Mouse (Mus musculus) neural tube, embryonic 12.5 days (tissue): ENCODE measurements at regions not wholly inside any gene's neighbourhood (a gene's known extent, or its start where the extent isn't known, plus 50 kb on each side); places are given as distances from the start of the nearest gene placed in this dataset.

Experiments
- ATAC-seq: fragments of 200-750 bp; cut with Nextera tagmentation; 2 replicates; pipeline ENCODE4 v1.8.0; 2017; ENCODE audit warnings: low read depth, mild to moderate bottlenecking, moderate TSS enrichment, moderate library complexity; ENCODE audit not compliant: low FRiP score
- H3K27ac ChIP-seq: fragments of 300-500 bp; sonication (generic); 2 replicates; pipeline ENCODE4 v1.5.1; 2016
- H3K27me3 ChIP-seq: fragments of 300-500 bp; sonication (generic); replicated peaks from 2 replicates; pipeline ENCODE4 v1.6.1; 2016; ENCODE audit warnings: mild to moderate bottlenecking
- H3K36me3 ChIP-seq: fragments of 300-500 bp; sonication (generic); 2 replicates; pipeline ENCODE4 v1.6.1; 2016; ENCODE audit warnings: mild to moderate bottlenecking
- H3K4me1 ChIP-seq: fragments of 300-500 bp; sonication (generic); 2 replicates; pipeline ENCODE4 v1.6.1; 2016
- H3K4me2 ChIP-seq: fragments of 300-500 bp; sonication (generic); replicated peaks from 2 replicates; pipeline ENCODE4 v1.6.1; 2016; ENCODE audit warnings: mild to moderate bottlenecking
- H3K4me3 ChIP-seq: fragments of 300-500 bp; sonication (generic); 2 replicates; pipeline ENCODE4 v1.5.1; 2016
- H3K9ac ChIP-seq: fragments of 300-500 bp; sonication (generic); 2 replicates; pipeline ENCODE4 v1.6.1; 2016; ENCODE audit warnings: mild to moderate bottlenecking
- H3K9me3 ChIP-seq: fragments of 300-500 bp; sonication (generic); 2 replicates; pipeline ENCODE4 v1.6.1; 2016; ENCODE audit warnings: mild to moderate bottlenecking
- WGBS: fragments of 180-500 bp; shearing (Covaris S2); methylation state at CpG from one replicate; pipeline ENCODE4 v1.1.7; 2016; 5-methylcytosine and 5-hydroxymethylcytosine counted together

DNA sequence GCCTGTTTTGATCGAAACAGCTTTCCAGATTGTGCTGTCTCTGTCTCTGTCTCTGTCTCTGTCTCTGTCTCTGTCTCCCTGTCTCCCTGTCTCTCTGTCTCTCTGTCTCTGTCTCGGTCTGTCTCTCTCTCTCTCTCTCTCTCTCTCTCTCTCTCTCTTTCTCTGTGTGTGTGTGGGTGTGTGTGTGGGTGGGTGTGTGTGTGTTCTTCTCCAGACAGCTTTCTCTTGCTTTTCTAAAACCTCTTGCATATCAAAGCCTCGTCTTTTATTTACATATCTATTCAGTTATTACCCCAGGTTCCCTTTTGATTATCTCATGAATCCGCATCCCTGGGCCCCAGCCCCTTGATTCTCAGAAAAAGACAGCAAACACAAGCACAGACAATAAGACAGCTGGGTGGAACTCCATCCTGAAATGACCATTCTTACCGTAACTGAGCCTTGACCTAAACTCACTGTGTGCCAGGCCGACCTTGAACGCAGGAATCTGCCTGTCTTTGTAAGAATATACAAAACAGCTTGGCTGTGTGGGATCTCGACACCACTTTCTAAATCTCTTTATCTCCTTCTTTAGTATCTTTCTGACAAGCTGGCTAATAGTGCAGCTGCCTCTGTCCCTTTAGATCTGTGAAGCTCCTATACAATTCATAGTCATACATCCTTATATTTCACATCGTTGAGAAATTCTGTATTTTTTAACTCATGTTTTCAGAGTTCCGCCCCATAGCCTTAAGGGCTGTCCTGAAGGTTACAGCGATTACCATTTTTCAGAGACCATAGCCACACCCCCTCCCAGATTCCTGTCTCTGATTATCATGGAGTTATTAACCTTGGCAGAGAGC, 141.3 kb downstream of the Rnd3 start:
- Histone ChIP-seq H3K27me3 (no peaks in the 10 kb centered on the region), H3K4me1 (no peaks in the 10 kb centered on the region), H3K4me2 (no peak overlapping the region), H3K9ac (no peak overlapping the region), H3K4me3 (no peak overlapping the region), H3K9me3 (no peaks in the 10 kb centered on the region), H3K27ac (no peak overlapping the region), H3K36me3 (no peaks in the 10 kb centered on the region)
- ATAC-seq: no peak; the same call in 1 of the 2 replicates
- WGBS: 44% methylated on average over 11 of the region's 11 CpGs

DNA sequence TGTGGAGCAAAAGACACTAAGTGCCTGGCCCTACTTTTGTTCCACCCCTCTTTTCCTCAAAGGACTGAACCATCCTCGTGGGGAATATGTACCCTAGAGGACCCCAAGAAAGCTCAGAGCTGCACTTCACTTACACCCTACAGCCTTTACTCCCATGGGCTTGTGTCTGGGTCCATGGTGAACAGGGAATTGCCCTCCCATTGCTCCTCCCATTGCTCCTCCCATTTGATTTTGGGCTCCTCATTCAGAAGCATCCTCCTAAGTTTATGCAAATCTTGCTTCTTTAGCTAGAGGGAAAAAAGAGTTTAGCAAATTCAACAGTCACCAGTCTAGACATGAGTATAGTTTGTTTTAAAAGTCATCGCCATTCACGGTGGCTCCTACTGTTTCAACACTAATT, 142.1 kb downstream of the Rnd3 start:
- no peak overlapping the region for H3K27ac ChIP-seq
- no peak for ATAC-seq
- H3K4me3 ChIP-seq: no peak overlapping the region
- no peak overlapping the region for H3K4me2 ChIP-seq
- no peaks in the 10 kb centered on the region for H3K9me3 ChIP-seq
- no peak overlapping the region for H3K9ac ChIP-seq
- H3K27me3 ChIP-seq: no peaks in the 10 kb centered on the region
- no peaks in the 10 kb centered on the region for H3K4me1 ChIP-seq
- whole genome bisulfite sequencing: 62% methylated on average over 3 of the region's 3 CpGs
- no peaks in the 10 kb centered on the region for H3K36me3 ChIP-seq

DNA sequence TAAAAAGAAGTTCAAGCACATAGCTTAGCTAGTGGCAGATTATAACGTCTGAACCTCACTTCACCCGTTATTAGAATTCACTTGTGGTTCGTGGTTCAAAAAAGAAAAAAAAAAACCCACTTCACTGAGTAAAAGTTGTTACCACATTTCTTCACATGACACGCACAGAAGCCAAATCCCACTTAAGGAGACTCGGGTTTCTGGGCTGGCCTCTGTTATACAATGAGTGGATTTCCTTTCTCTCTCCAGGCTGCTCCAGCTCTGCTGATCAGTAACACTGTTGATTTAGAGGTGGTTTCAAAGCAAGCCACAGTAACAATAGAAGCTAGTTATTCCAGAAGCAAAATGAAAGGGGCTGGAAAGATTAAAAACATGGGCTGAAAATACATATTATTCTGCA, 147.4 kb downstream of the Rnd3 start:
- Histone ChIP-seq H3K9me3 (no peaks in the 10 kb centered on the region), H3K9ac (no peak overlapping the region), H3K4me2 (no peak overlapping the region), H3K4me3 (no peak overlapping the region), H3K27ac (no peak overlapping the region), H3K4me1 (no peaks in the 10 kb centered on the region), H3K36me3 (no peaks in the 10 kb centered on the region), H3K27me3 (no peaks in the 10 kb centered on the region)
- no peak for ATAC-seq
- 72% methylated on average over 5 of the region's 5 CpGs for WGBS

DNA sequence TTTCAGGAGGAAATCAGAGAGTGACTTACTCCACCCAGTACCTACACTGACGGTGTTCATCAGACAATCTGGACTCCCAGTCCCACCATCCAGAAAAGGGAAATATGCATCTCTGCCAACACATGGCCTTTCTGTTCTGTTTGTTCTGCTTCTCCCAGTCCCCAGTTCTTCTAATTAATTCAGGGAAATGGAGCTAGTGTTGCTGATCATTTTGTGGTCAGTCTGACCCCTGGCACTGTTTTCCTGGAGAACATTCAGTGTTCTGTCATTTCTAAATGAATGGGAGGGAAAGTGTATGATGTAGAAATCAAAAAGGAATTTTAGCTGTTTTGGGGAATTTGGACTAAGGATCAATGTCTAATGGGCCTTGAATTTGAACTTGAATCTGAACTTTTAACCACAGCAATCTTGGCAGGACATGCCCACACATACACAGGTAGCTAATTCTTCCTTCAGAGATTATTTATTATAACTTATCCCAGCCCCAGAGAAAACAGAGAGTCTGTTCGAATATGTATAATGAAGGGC, 165.0 kb downstream of the Rnd3 start:
- Histone ChIP-seq H3K27ac (no peak overlapping the region), H3K9me3 (no peaks in the 10 kb centered on the region), H3K4me3 (no peak overlapping the region), H3K9ac (no peak overlapping the region), H3K27me3 (no peaks in the 10 kb centered on the region), H3K36me3 (no peaks in the 10 kb centered on the region), H3K4me2 (no peak overlapping the region), H3K4me1 (no peaks in the 10 kb centered on the region)
- no peak for ATAC-seq
- WGBS: 77% methylated on average over 2 of the region's 2 CpGs

DNA sequence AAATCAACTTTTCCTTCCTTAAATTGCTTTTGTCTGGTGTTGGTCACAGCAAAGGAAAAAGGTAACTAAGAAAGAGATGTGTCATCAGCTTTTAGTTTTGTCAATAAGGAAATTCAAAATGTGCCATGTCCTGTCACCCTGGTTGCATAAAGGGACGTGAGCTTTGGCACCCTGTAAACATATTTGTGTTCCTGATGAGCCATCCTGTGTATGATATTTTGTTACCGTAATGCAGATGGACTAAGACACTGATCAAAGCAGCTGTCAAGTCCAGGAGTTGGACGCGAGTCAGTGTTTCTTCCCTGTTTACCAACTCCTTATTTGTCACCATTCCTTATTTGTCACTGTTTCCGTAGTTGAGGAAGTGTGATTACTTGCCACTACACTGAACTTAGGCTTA, 166.3 kb downstream of the Rnd3 start:
- Histone ChIP-seq H3K27me3 (no peaks in the 10 kb centered on the region), H3K9me3 (no peaks in the 10 kb centered on the region), H3K4me1 (no peaks in the 10 kb centered on the region), H3K36me3 (no peaks in the 10 kb centered on the region), H3K27ac (no peak overlapping the region), H3K9ac (no peak overlapping the region), H3K4me3 (no peak overlapping the region), H3K4me2 (no peak overlapping the region)
- ATAC-seq: no peak
- WGBS: 90% methylated on average over 5 of the region's 5 CpGs

DNA sequence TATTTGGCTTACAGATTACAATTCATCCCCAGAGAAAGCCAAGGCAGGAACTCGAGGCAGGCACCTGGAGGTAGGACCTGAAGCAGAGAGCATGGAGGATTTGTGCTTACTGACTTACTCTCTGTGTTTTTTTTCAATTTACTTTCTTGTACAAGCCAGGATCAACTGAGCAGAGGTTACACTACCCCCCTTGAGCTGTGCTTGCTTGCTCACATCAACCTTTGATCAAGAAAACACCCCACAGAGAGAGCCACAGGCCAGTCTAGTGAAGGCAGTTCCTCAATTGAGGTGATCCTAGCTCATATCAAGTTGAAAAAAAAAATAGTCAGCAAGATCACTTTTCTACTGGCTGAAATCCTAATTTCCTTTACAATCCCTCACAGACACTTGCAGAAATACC, 170.6 kb downstream of the Rnd3 start:
- no peaks in the 10 kb centered on the region for H3K4me1 ChIP-seq
- no peak for ATAC-seq
- no peak overlapping the region for H3K4me3 ChIP-seq
- H3K27ac ChIP-seq: no peak overlapping the region
- no peak overlapping the region for H3K9ac ChIP-seq
- H3K4me2 ChIP-seq: no peak overlapping the region
- no peaks in the 10 kb centered on the region for H3K9me3 ChIP-seq
- 78% methylated on average over 1 of the region's 1 CpGs for WGBS
- no peaks in the 10 kb centered on the region for H3K27me3 ChIP-seq
- H3K36me3 ChIP-seq: no peaks in the 10 kb centered on the region

DNA sequence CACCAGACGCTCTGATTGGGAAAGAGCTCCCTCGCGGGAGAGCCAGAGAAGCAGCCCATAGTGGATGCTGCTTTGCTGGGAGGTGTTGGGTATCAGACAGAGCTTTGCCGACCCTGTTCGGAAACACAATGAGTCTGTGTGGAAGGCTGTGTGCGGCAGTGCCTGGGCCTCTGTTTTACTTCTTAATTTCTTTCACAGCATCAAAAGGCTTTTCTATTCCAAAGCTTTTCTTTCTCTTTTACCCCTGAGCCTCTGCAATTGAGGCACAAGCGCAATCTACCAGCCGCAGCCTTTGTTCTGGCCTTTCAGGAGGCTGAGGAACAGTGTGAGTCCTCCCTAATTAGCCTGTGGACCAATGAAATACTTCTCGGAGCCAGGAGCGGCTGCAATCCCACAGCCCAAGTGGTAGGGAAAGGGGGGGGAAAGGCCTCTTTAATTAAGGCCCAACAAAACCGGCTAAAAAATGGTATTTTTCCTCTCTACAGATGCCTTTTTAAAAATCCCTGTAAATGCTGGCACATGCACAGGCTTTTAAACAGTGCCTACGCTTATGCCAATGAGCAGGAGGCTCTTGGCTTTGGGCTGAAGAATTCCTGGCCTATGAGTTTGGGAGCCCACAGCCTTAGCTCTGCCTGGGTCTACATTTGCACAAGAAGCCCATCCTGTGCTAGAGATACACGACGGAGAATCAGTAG, 177.6 kb downstream of the Rnd3 start:
- Histone ChIP-seq H3K27me3 (no peaks in the 10 kb centered on the region), H3K27ac (peak overlapping the region; percentile 75), H3K4me1 (peaks cover 20% of the 10 kb centered on the region), H3K4me2 (peak overlapping the region; percentile 44), H3K4me3 (peak overlapping the region; percentile 9; the same call in 1 of the 2 replicates), H3K36me3 (no peaks in the 10 kb centered on the region), H3K9me3 (no peaks in the 10 kb centered on the region), H3K9ac (peak overlapping the region; percentile 38; the same call in 1 of the 2 replicates)
- WGBS: 2% methylated on average over 14 of the region's 14 CpGs
- peak; percentile 95 for ATAC-seq

DNA sequence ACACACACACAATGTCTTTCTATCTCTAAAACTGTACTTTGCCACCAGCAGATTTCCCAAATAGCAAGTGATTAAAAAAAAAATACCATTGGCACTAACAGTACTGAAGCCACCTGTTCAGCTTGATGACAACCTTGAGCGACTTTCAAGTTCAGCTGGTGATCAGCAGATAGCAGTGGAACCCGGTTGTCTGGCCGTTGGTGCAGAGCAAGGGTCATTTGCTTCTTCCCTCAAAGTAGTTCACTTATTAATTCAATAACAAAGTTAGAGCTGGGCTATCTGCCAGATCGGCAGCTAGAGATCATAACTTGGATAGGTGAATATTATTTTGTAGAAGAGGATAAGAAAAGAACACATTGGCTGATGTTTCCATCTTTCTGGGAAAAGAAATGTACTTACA, 180.5 kb downstream of the Rnd3 start:
- Histone ChIP-seq H3K27me3 (no peaks in the 10 kb centered on the region), H3K4me1 (peaks cover 20% of the 10 kb centered on the region), H3K27ac (no peak overlapping the region), H3K4me2 (no peak overlapping the region), H3K4me3 (no peak overlapping the region), H3K9ac (no peak overlapping the region), H3K36me3 (no peaks in the 10 kb centered on the region), H3K9me3 (no peaks in the 10 kb centered on the region)
- 91% methylated on average over 4 of the region's 4 CpGs for WGBS
- no peak for ATAC-seq

DNA sequence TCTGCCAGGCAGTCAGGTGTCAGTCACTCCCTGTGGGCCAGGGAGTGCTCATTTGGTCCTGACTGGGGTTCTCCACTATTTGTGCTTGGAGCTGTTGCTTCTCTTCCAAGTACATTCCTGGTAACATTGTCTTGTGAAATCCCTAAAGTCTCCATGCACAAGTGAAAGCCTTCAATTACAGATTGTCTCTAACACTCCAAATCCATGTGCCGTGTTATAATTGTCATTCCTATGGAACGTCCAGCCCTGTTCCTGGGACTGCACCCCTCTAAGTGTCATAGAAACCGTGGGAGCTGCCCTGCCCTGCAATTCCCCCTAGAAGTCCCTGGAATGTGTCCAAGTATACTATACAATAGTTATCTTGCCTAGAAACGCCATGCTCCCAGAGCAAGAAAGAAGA, 181.1 kb downstream of the Rnd3 start:
- ATAC-seq: no peak
- Histone ChIP-seq H3K4me2 (no peak overlapping the region), H3K27ac (no peak overlapping the region), H3K9ac (no peak overlapping the region), H3K36me3 (no peaks in the 10 kb centered on the region), H3K9me3 (no peaks in the 10 kb centered on the region), H3K4me1 (peaks cover 20% of the 10 kb centered on the region), H3K27me3 (no peaks in the 10 kb centered on the region), H3K4me3 (no peak overlapping the region)
- WGBS: 60% methylated on average over 4 of the region's 4 CpGs

DNA sequence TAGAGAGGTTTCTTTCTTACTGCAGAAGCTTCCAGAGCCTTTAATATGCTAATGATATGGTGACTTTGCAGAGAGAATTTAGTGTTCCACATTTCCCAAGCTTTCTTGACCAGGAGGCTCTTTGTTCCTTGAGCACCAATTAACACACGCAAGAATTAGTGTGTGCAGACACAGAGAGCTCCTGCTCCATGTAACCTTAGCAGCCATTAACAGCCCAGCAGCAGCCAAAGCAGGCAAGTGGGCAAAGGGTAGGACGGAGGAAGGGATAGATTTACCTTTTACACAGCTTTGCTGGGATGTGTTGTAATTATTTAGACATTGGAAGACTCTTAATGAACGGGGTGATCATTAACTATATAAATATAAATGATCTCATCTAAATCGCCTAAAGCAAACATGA, 181.8 kb downstream of the Rnd3 start:
- Histone ChIP-seq H3K9ac (no peak overlapping the region), H3K4me2 (no peak overlapping the region), H3K27ac (no peak overlapping the region; the same call in 1 of the 2 replicates), H3K27me3 (no peaks in the 10 kb centered on the region), H3K36me3 (no peaks in the 10 kb centered on the region), H3K4me1 (peaks cover 19% of the 10 kb centered on the region), H3K9me3 (no peaks in the 10 kb centered on the region), H3K4me3 (no peak overlapping the region)
- WGBS: 63% methylated on average over 4 of the region's 4 CpGs
- ATAC-seq: no peak; the same call in 1 of the 2 replicates

DNA sequence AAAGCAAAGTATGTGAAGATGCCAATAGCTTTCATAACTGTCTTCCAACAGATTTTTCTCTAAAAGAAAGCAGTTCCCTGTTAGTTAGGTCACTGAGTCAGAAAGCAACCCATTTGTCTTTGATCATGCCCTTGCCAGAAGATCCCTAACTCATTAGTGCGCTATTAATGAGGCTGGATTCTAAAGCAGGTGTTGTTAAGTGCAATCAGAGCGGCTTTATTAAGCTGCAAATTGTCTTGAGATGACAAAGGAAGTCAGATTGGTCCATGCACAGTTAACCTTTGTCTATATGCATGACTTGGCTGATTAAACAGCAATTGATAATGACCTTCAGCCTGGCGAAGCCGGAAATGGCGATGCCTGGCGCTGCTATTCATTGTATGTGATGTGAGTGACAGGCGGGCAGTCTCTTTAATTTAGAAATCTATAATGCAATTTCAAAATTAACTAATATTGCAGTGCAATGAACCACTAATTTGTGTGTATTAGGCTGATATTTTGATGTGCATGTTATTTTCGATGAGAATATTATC, 183.4 kb downstream of the Rnd3 start:
- ATAC-seq: peak; percentile 36; the same call in 1 of the 2 replicates
- no peak overlapping the region for H3K9ac ChIP-seq
- no peaks in the 10 kb centered on the region for H3K36me3 ChIP-seq
- no peaks in the 10 kb centered on the region for H3K27me3 ChIP-seq
- no peak overlapping the region for H3K4me2 ChIP-seq
- 52% methylated on average over 8 of the region's 8 CpGs for WGBS
- peaks cover 5% of the 10 kb centered on the region for H3K4me1 ChIP-seq
- no peaks in the 10 kb centered on the region for H3K9me3 ChIP-seq
- H3K27ac ChIP-seq: no peak overlapping the region
- no peak overlapping the region for H3K4me3 ChIP-seq

DNA sequence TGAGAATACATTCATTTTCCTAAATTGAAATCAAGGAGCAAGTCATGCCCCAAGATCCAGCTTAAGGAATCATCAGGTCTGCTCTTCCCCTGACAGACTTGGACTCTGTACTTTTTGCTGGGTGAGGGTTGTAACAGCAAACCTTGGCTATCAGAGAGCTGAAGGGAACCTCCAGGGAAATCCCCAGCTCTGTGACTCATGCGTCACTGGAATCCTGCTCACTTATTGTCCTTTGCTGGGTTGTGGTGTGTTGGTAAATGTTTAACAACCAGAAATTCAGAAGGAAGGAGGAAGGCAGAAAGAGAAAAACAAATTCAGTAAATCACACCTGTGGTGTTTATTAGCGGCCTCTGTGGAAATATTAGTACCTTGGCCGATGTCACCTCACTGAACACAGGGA, 184.8 kb downstream of the Rnd3 start:
- WGBS: 86% methylated on average over 3 of the region's 3 CpGs
- Histone ChIP-seq H3K9me3 (no peaks in the 10 kb centered on the region), H3K27me3 (no peaks in the 10 kb centered on the region), H3K27ac (no peak overlapping the region), H3K4me1 (no peaks in the 10 kb centered on the region; the same call in 1 of the 2 replicates), H3K9ac (no peak overlapping the region), H3K4me3 (no peak overlapping the region), H3K36me3 (no peaks in the 10 kb centered on the region), H3K4me2 (no peak overlapping the region)
- no peak for ATAC-seq
